Mouse (Mus musculus) intestine, embryonic 15.5 days (tissue): ENCODE data around the gene Cemip. TPM values are rescaled to one million over a fixed set of nuclear protein-coding genes. Genes with fewer than 3 reads are reported as not detected.
"Not testable (repeated sequence)": the region's sequence is repeated elsewhere in the genome, so short reads cannot be mapped to it uniquely, and the experiment has no call there.

ENCODE experiments used
- ATAC-seq: fragments of 200-750 bp; cut with Nextera tagmentation; 2 replicates; pipeline ENCODE4 v1.8.0; 2017; ENCODE audit warnings: moderate TSS enrichment, moderate library complexity
- H3K27ac ChIP-seq: fragments of 300-500 bp; sonication (generic); 2 replicates; pipeline ENCODE4 v1.5.1; 2015; ENCODE audit warnings: mild to moderate bottlenecking, inconsistent platforms
- H3K27me3 ChIP-seq: fragments of 300-500 bp; sonication (generic); replicated peaks from 2 replicates; pipeline ENCODE4 v1.6.1; 2015; ENCODE audit warnings: inconsistent platforms
- H3K36me3 ChIP-seq: fragments of 300-500 bp; sonication (generic); 2 replicates; pipeline ENCODE4 v1.6.1; 2015; ENCODE audit warnings: inconsistent platforms
- H3K4me1 ChIP-seq: fragments of 300-500 bp; sonication (generic); replicated peaks from 2 replicates; pipeline ENCODE4 v1.6.1; 2015; ENCODE audit warnings: inconsistent platforms
- H3K4me2 ChIP-seq: fragments of 300-500 bp; sonication (generic); replicated peaks from 2 replicates; pipeline ENCODE4 v1.6.1; 2015; ENCODE audit warnings: mild to moderate bottlenecking, inconsistent platforms
- H3K4me3 ChIP-seq: fragments of 300-500 bp; sonication (generic); replicated peaks from 2 replicates; pipeline ENCODE4 v1.5.1; 2015; ENCODE audit warnings: inconsistent platforms
- H3K9ac ChIP-seq: fragments of 300-500 bp; sonication (generic); 2 replicates; pipeline ENCODE4 v1.6.1; 2015; ENCODE audit warnings: inconsistent platforms
- H3K9me3 ChIP-seq: fragments of 300-500 bp; sonication (generic); 2 replicates; pipeline ENCODE4 v1.6.1; 2016; ENCODE audit warnings: inconsistent platforms
- WGBS: fragments of 180-500 bp; shearing (Covaris S2); methylation state at CpG from one replicate; pipeline ENCODE4 v1.1.7; 2015; 5-methylcytosine and 5-hydroxymethylcytosine counted together
- polyA plus RNA-seq: library from polyadenylated mRNA; unstranded; fragments of >200 nt; fragmentation: Nextera tagmentation; extraction: Ambion mirVana; gene quantifications from 2 replicates; pipeline ENCODE4 v1.2.1, GENCODE M21; 2015

Cemip gene
- polyA plus RNA-seq, 1 experiment from 2014 or later = 0.44 TPM

- no peak overlapping the region for H3K27ac ChIP-seq
- H3K4me2 ChIP-seq = no peak overlapping the region
- no peak for ATAC-seq
- H3K4me1 ChIP-seq = peaks cover 7% of the 10 kb centered on the region; the same call in 1 of the 2 replicates
- no peak overlapping the region for H3K9ac ChIP-seq
- peaks cover 26% of the 10 kb centered on the region for H3K36me3 ChIP-seq
- no peaks in the 10 kb centered on the region for H3K27me3 ChIP-seq
- 90% methylated on average over 5 of the region's 5 CpGs for WGBS
- no peak overlapping the region for H3K4me3 ChIP-seq
- no peaks in the 10 kb centered on the region for H3K9me3 ChIP-seq
Observed at GRCm38 (mm10) chr7:83896077-83896740, 190.1 kb downstream of the Cemip start.

GRCm38 (mm10) chr7:83894348-83894747, 192.0 kb downstream of the Cemip start:
- no peak overlapping the region for H3K4me3 ChIP-seq
- WGBS = 91% methylated on average over 1 of the region's 1 CpGs
- H3K4me1 ChIP-seq = peaks cover 7% of the 10 kb centered on the region; the same call in 1 of the 2 replicates
- no peak for ATAC-seq
- H3K9ac ChIP-seq = no peak overlapping the region
- H3K36me3 ChIP-seq = peaks cover 24% of the 10 kb centered on the region
- H3K27ac ChIP-seq = no peak overlapping the region
- no peak overlapping the region for H3K4me2 ChIP-seq
- no peaks in the 10 kb centered on the region for H3K27me3 ChIP-seq
- H3K9me3 ChIP-seq = no peaks in the 10 kb centered on the region

- no peaks in the 10 kb centered on the region for H3K27me3 ChIP-seq
- H3K4me1 ChIP-seq = peaks cover 7% of the 10 kb centered on the region; the same call in 1 of the 2 replicates
- WGBS = 0% methylated on average over 20 of the region's 21 CpGs
- peak overlapping the region; percentile 64 for H3K9ac ChIP-seq
- H3K4me2 ChIP-seq = peak overlapping the region; percentile 67
- H3K27ac ChIP-seq = peak overlapping the region; percentile 91
- no peak; the same call in 1 of the 2 replicates for ATAC-seq
- H3K9me3 ChIP-seq = no peaks in the 10 kb centered on the region
- peak overlapping the region; percentile 69 for H3K4me3 ChIP-seq
- H3K36me3 ChIP-seq = 0 out of 2 replicates have a peak, but pooled peaks cover 6% of the 10 kb centered on the region
Observed at GRCm38 (mm10) chr7:83892333-83892669, 194.0 kb downstream of the Cemip start.

- Histone ChIP-seq H3K4me1 (peaks cover 7% of the 10 kb centered on the region; the same call in 1 of the 2 replicates), H3K36me3 (0 out of 2 replicates have a peak, but pooled peaks cover 6% of the 10 kb centered on the region), H3K9me3 (no peaks in the 10 kb centered on the region), H3K4me2 (peak overlapping the region; percentile 67), H3K27me3 (no peaks in the 10 kb centered on the region), H3K9ac (peak overlapping the region; percentile 64), H3K27ac (peak overlapping the region; percentile 91), H3K4me3 (peak overlapping the region; percentile 69)
- WGBS = 2% methylated on average over 44 of the region's 44 CpGs
- ATAC-seq = peak; percentile 99
Observed at GRCm38 (mm10) chr7:83891433-83892332, 194.6 kb downstream of the Cemip start.

- not testable (repeated sequence) for H3K9ac ChIP-seq, H3K27ac ChIP-seq, H3K4me1 ChIP-seq, H3K27me3 ChIP-seq, H3K4me3 ChIP-seq, H3K9me3 ChIP-seq, H3K4me2 ChIP-seq, ATAC-seq, H3K36me3 ChIP-seq
- WGBS = 89% methylated on average over 5 of the region's 5 CpGs
Observed at GRCm38 (mm10) chr7:83889946-83890345, 196.4 kb downstream of the Cemip start.

GRCm38 (mm10) chr7:83889383-83889782, 196.9 kb downstream of the Cemip start:
- 62% methylated on average over 3 of the region's 3 CpGs for WGBS
- no peak for ATAC-seq
- Histone ChIP-seq H3K9ac (no peak overlapping the region), H3K27ac (no peak overlapping the region), H3K4me2 (no peak overlapping the region), H3K36me3 (no peaks in the 10 kb centered on the region), H3K9me3 (no peaks in the 10 kb centered on the region), H3K4me3 (no peak overlapping the region), H3K27me3 (no peaks in the 10 kb centered on the region), H3K4me1 (peaks cover 7% of the 10 kb centered on the region; the same call in 1 of the 2 replicates)

GRCm38 (mm10) chr7:83886366-83887129, 199.8 kb downstream of the Cemip start:
- WGBS = 91% methylated on average over 6 of the region's 6 CpGs
- Histone ChIP-seq H3K4me1 (peaks cover 12% of the 10 kb centered on the region), H3K4me3 (no peak overlapping the region), H3K27me3 (no peaks in the 10 kb centered on the region), H3K4me2 (no peak overlapping the region), H3K27ac (no peak overlapping the region), H3K9ac (no peak overlapping the region), H3K36me3 (peaks cover 5% of the 10 kb centered on the region; the same call in 1 of the 2 replicates), H3K9me3 (no peaks in the 10 kb centered on the region)
- no peak for ATAC-seq

GRCm38 (mm10) chr7:83885835-83886234, 200.5 kb downstream of the Cemip start:
- Histone ChIP-seq H3K27me3 (no peaks in the 10 kb centered on the region), H3K4me1 (peaks cover 18% of the 10 kb centered on the region), H3K4me3 (no peak overlapping the region), H3K9me3 (no peaks in the 10 kb centered on the region), H3K9ac (no peak overlapping the region), H3K36me3 (peaks cover 5% of the 10 kb centered on the region; the same call in 1 of the 2 replicates), H3K27ac (peak overlapping the region; percentile 65; the same call in 1 of the 2 replicates), H3K4me2 (no peak overlapping the region)
- ATAC-seq = no peak
- 64% methylated on average over 4 of the region's 4 CpGs for WGBS

GRCm38 (mm10) chr7:83884921-83885532, 201.3 kb downstream of the Cemip start:
- peak; percentile 52 for ATAC-seq
- H3K4me2 ChIP-seq = peak overlapping the region; percentile 85
- peaks cover 5% of the 10 kb centered on the region; the same call in 1 of the 2 replicates for H3K36me3 ChIP-seq
- H3K4me1 ChIP-seq = peaks cover 20% of the 10 kb centered on the region
- peak overlapping the region; percentile 90 for H3K4me3 ChIP-seq
- H3K9ac ChIP-seq = peak overlapping the region; percentile 94
- H3K9me3 ChIP-seq = no peaks in the 10 kb centered on the region
- no peaks in the 10 kb centered on the region for H3K27me3 ChIP-seq
- 34% methylated on average over 6 of the region's 6 CpGs for WGBS
- H3K27ac ChIP-seq = peak overlapping the region; percentile 99

GRCm38 (mm10) chr7:83884021-83884658, 202.2 kb downstream of the Cemip start, which contains the start of the genes Tlnrd1 and Mesd:
Tlnrd1 (minus strand) TSS chr7:83884305.
Mesd (plus strand) TSS chr7:83884466.
- under 1% methylated on average over 69 of the region's 69 CpGs for whole genome bisulfite sequencing
- peak within 1 kb of the TSS; percentile 99 for H3K27ac ChIP-seq
- no peaks in the 10 kb centered on the region for H3K27me3 ChIP-seq
- peak; percentile 88 for ATAC-seq
- peak within 1 kb of the TSS; percentile 85 for H3K4me2 ChIP-seq
- H3K36me3 ChIP-seq = peaks cover 5% of the 10 kb centered on the region; the same call in 1 of the 2 replicates
- peak within 1 kb of the TSS; percentile 94 for H3K9ac ChIP-seq
- peaks cover 22% of the 10 kb centered on the region for H3K4me1 ChIP-seq
- no peaks in the 10 kb centered on the region for H3K9me3 ChIP-seq
- H3K4me3 ChIP-seq = peak within 1 kb of the TSS; percentile 90
